Mouse (Mus musculus): ENCODE measurements at regions not wholly inside any gene's neighbourhood (a gene's known extent, or its start where the extent isn't known, plus 50 kb on each side); places are given as distances from the start of the nearest gene placed in this dataset.

DNA sequence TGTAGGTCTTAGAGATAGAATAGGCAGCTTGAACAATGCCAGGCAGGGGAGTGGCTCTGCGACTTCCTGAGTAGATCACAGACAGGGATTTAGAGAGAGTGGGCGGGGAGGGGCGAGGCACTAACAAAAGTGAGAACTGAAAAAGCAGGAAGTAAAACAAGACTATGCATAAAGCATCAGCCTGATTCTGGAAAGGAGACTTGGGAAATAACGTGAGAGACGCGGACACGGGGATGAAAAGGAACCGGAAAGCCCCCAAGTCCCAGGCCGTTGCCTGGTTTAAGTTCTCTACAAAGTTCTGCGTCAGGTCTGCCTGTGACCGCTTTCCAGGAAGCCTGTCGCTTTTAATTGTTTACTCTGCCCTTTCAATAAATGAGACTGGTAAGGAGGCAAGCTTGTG is 86.3 kb downstream of the D16Ertd472e start:
- Histone ChIP-seq H3K9ac (no peak overlapping the region), H3K27ac (no peak overlapping the region), H3K9me3 (replicated peaks) (no peaks in the 10 kb centered on the region), H3K4me1 (no peaks in the 10 kb centered on the region), H3K36me3 (no peaks in the 10 kb centered on the region), H3K4me3 (peak overlapping the region; percentile 26), H3K27me3 (replicated peaks) (no peaks in the 10 kb centered on the region), H3K4me2 (peak overlapping the region; percentile 50)
- WGBS (ENCODE audit: insufficient replicate concordance) = 5% methylated on average over 12 of the region's 12 CpGs
- ATAC-seq = peak; percentile 51; the same call in 1 of the 2 replicates

DNA sequence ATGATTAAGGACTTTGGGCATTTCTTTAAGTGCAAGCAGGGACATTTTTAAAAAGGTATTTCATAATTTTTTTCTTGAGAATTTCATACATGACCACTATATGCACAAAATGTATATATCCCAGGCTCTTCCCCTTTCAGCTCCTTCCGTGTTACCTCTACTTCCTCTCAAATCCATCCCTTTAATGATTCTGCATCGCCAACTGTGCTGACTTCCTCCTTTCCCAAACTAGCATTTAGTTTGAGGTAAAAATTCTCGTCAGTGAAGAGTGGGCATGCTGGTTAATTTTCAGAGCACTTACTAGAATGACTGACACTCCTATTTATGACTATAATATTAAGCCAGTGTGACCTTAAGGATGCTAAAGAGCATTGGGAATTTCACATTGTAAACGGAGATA is 86.9 kb downstream of the D16Ertd472e start:
- 0 out of 2 replicates have a peak overlapping the region, but pooled peaks have one; percentile 50 for H3K4me2 ChIP-seq
- no peak overlapping the region for H3K27ac ChIP-seq
- H3K4me3 ChIP-seq = no peak overlapping the region
- no peak overlapping the region for H3K9ac ChIP-seq
- no peaks in the 10 kb centered on the region for H3K36me3 ChIP-seq
- no peaks in the 10 kb centered on the region for H3K9me3 ChIP-seq (replicated peaks)
- H3K4me1 ChIP-seq = no peaks in the 10 kb centered on the region
- H3K27me3 ChIP-seq (replicated peaks) = no peaks in the 10 kb centered on the region
- 26% methylated on average over 4 of the region's 4 CpGs for WGBS (ENCODE audit: insufficient replicate concordance)
- ATAC-seq = no peak

DNA sequence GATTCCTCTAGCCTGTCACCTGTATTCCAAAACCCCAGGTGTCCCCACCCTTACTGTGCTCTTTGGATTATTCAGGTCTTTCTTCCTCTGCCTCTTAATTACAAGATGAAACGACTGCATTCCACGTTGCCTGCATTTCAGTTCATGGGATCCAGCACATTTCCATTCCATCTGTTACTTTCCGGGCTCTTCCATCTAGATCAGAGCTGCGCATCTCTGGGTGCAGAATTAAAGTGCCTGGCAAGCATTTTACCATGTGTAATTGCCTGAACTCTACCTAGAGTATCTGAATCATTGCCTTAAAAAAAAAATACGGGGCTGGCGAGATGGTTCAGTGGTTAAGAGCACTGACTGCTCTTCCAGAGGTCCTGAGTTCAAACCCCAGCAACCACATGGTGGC is 90.0 kb downstream of the D16Ertd472e start:
- Histone ChIP-seq H3K36me3 (no peaks in the 10 kb centered on the region), H3K27ac (no peak overlapping the region), H3K27me3 (replicated peaks) (no peaks in the 10 kb centered on the region), H3K4me3 (no peak overlapping the region), H3K4me2 (no peak overlapping the region), H3K4me1 (no peaks in the 10 kb centered on the region), H3K9me3 (replicated peaks) (no peaks in the 10 kb centered on the region), H3K9ac (no peak overlapping the region)
- ATAC-seq = no peak
- 71% methylated on average over 6 of the region's 6 CpGs for WGBS (ENCODE audit: insufficient replicate concordance)

DNA sequence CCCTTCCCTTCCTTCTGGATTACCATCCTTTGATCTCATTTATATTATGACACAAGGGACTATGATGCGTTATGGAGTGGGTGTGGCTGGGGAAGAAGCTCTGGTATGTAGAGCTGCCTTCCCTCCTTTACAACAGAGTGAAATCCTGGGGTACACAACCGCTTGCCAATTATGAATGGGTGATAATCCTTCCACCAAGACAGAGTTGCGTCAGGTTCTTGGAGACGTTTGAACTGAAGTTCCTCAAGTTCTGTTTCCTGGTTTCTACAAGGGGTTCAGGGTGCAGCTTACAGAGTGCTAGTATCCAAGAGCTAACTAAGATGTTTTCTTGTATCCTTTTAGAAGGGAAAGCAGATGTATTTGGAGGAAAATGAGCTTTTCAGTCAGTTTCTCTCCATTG is 92.2 kb downstream of the D16Ertd472e start:
- Histone ChIP-seq H3K9ac (no peak overlapping the region), H3K4me3 (no peak overlapping the region), H3K9me3 (replicated peaks) (no peaks in the 10 kb centered on the region), H3K27ac (no peak overlapping the region), H3K36me3 (no peaks in the 10 kb centered on the region), H3K4me1 (no peaks in the 10 kb centered on the region), H3K4me2 (no peak overlapping the region), H3K27me3 (replicated peaks) (no peaks in the 10 kb centered on the region)
- ATAC-seq = no peak
- WGBS (ENCODE audit: insufficient replicate concordance) = 67% methylated on average over 4 of the region's 4 CpGs

DNA sequence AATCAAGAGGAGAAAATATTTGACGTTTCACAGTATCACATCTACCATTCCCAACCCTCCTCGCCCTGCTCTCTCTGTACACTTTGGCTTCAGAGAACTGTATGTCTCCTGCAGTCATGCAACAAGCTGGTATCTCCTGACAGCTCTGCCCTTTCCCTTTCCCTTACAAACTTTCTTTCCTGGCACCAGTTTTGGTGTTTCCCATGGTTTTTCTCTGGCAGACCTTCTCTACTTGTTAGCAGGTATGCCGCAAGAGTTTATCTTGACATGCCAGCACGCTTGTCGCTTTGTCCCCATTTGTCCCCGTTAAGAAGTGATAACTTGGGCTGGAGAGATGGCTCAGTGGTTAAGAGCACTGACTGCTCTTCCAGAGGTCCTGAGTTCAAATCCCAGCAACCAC is 94.9 kb downstream of the D16Ertd472e start:
- H3K4me3 ChIP-seq = no peak overlapping the region
- H3K36me3 ChIP-seq = no peaks in the 10 kb centered on the region
- no peak overlapping the region for H3K9ac ChIP-seq
- no peak for ATAC-seq
- no peaks in the 10 kb centered on the region for H3K9me3 ChIP-seq (replicated peaks)
- no peak overlapping the region for H3K27ac ChIP-seq
- no peak overlapping the region for H3K4me2 ChIP-seq
- no peaks in the 10 kb centered on the region for H3K4me1 ChIP-seq
- H3K27me3 ChIP-seq (replicated peaks) = no peaks in the 10 kb centered on the region
- 70% methylated on average over 6 of the region's 6 CpGs for WGBS (ENCODE audit: insufficient replicate concordance)

DNA sequence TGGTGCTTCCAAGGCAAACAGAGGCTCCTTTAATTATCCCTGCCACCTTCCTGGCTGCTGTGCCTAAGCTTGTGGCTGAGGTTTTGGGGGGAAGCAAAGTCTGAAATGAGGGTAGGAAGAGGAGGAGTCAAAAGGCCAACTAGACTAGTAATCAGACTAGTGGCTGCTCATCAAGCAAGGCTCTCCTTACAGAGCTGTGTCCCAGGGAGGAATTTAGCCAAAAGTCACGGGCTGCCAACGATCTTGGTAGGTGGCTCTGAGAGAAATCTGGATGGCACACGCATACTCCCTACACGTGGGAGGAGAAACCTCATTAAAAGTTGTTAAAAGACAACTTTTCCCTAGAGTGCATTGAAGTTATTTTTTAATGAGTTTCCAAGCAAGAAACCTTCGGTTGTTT is 95.4 kb downstream of the D16Ertd472e start:
- no peaks in the 10 kb centered on the region for H3K9me3 ChIP-seq (replicated peaks)
- H3K27ac ChIP-seq = no peak overlapping the region
- H3K4me2 ChIP-seq = no peak overlapping the region
- H3K27me3 ChIP-seq (replicated peaks) = no peaks in the 10 kb centered on the region
- WGBS (ENCODE audit: insufficient replicate concordance) = 56% methylated on average over 5 of the region's 5 CpGs
- no peak overlapping the region for H3K4me3 ChIP-seq
- no peak overlapping the region for H3K9ac ChIP-seq
- no peaks in the 10 kb centered on the region for H3K36me3 ChIP-seq
- H3K4me1 ChIP-seq = no peaks in the 10 kb centered on the region
- ATAC-seq = no peak

DNA sequence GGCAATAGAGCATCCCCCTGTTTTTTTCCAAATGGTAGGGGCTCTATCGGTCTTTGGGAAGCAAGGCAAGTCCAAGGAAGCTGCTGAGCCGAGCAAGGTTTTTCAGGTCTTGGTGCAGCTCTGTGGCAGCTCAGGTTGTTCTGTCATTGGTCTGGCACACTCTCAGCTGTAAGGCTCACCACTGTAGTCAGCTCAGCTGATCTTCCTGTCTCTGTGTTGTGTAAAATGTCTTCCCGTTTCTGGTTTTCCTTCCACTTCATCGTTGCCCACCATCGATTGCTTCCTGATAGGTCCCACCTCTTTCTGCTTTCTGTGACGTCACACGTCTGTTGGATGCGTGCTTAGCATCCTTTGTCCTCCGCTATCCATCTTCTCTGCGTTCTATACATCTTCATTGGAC is 96.2 kb downstream of the D16Ertd472e start:
- Histone ChIP-seq H3K4me1 (no peaks in the 10 kb centered on the region), H3K27me3 (replicated peaks) (no peaks in the 10 kb centered on the region), H3K4me2 (no peak overlapping the region), H3K9me3 (replicated peaks) (no peaks in the 10 kb centered on the region), H3K27ac (no peak overlapping the region), H3K4me3 (no peak overlapping the region), H3K9ac (no peak overlapping the region), H3K36me3 (no peaks in the 10 kb centered on the region)
- WGBS (ENCODE audit: insufficient replicate concordance) = 68% methylated on average over 10 of the region's 10 CpGs
- no peak for ATAC-seq

DNA sequence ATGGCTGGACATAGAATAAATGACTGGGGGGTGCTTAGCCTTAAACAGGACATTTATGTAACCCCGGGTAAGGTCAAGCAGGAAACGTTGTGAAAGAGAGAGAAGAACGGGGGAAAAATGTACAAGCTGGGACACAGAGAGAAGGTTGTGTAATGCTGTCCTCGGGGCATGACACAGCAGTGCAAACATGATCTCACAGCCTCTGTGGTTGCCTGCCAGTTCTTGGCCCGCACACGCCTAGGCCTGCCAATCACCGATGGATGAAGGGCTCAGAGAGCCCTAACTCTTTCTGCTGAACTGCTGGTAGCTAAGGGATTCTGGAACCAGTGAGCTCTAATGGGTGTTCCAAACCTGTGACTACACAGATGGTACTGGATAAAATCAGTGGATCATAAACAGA is 96.5 kb upstream of the Btg3 start:
- no peak overlapping the region for H3K4me2 ChIP-seq
- WGBS (ENCODE audit: insufficient replicate concordance) = 54% methylated on average over 7 of the region's 7 CpGs
- ATAC-seq = peak; percentile 89
- H3K4me3 ChIP-seq = no peak overlapping the region
- no peaks in the 10 kb centered on the region for H3K36me3 ChIP-seq
- no peak overlapping the region for H3K27ac ChIP-seq
- H3K27me3 ChIP-seq (replicated peaks) = no peaks in the 10 kb centered on the region
- H3K9ac ChIP-seq = no peak overlapping the region
- H3K9me3 ChIP-seq (replicated peaks) = no peaks in the 10 kb centered on the region
- no peaks in the 10 kb centered on the region for H3K4me1 ChIP-seq

DNA sequence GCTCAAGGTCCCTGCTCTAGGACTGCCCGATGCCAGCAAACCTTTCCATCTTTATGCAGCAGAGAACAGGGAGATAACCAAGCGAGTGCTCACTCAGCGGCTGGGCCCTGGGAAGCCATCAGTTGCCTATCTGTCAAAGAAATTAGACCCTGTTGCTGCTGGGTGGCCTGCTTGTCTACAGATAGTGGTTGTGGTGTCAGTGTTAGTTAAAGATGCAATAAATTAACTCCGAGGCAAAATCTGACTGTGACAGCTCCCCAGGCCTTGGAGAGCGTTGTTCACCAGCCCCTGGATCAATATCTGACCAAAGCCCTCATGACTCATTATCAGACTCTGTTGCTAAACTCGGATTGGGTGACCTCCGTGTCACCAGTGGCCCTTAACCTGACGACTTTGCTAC is 83.0 kb upstream of the Btg3 start:
- Histone ChIP-seq H3K27ac (no peak overlapping the region), H3K4me2 (no peak overlapping the region), H3K4me1 (peaks cover 6% of the 10 kb centered on the region; the same call in 1 of the 2 replicates), H3K27me3 (replicated peaks) (no peaks in the 10 kb centered on the region), H3K9ac (no peak overlapping the region), H3K9me3 (replicated peaks) (no peaks in the 10 kb centered on the region), H3K4me3 (no peak overlapping the region), H3K36me3 (no peaks in the 10 kb centered on the region)
- WGBS (ENCODE audit: insufficient replicate concordance) = 42% methylated on average over 8 of the region's 8 CpGs
- ATAC-seq = peak; percentile 49; the same call in 1 of the 2 replicates

DNA sequence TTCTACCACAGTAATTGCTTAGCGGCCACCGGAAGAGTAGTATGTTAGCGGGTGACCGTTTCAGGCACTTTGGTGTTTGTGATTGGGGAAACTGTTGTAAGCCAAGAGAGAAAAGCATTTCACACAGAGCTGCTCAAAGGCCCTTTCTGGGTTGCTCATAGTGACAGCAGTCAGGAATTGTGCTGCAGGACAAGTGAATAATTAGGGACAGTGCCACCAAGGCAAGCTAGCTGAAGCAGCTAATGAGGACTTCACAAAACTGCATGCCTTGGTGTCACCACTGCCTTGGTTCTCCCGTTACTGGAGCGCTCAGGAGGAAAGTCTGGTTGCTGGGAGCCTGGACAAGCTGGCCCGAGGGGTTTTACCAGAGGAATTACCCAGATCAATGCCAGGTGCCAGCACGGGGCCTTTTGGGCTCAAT is 80.7 kb upstream of the Btg3 start:
- H3K4me3 ChIP-seq = no peak overlapping the region
- H3K4me2 ChIP-seq = no peak overlapping the region
- H3K27me3 ChIP-seq (replicated peaks) = no peaks in the 10 kb centered on the region
- no peak overlapping the region for H3K9ac ChIP-seq
- no peak overlapping the region for H3K27ac ChIP-seq
- 82% methylated on average over 8 of the region's 8 CpGs for WGBS (ENCODE audit: insufficient replicate concordance)
- H3K4me1 ChIP-seq = peaks cover 6% of the 10 kb centered on the region; the same call in 1 of the 2 replicates
- no peak for ATAC-seq
- no peaks in the 10 kb centered on the region for H3K9me3 ChIP-seq (replicated peaks)
- H3K36me3 ChIP-seq = no peaks in the 10 kb centered on the region

DNA sequence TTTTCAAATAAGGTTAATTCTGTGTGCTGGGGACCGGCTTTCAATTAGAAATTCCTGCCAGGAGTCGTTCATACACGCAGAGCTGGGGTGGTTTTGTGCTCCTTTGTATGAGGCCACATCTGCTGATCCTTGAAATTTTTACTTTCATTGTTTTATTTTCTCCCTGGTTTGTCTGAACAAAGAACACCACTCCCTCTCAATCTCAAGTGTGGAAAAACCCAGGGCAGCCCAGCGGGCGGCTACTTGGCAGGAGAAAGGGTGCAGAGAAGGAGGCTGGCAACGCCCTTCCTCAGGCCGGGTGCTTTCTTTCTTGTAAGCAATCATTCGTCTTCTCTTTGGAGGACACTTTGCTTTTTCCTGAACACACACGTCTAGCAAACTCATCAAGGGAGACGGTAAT is 79.4 kb upstream of the Btg3 start:
- 75% methylated on average over 10 of the region's 10 CpGs for whole genome bisulfite sequencing (ENCODE audit: insufficient replicate concordance)

DNA sequence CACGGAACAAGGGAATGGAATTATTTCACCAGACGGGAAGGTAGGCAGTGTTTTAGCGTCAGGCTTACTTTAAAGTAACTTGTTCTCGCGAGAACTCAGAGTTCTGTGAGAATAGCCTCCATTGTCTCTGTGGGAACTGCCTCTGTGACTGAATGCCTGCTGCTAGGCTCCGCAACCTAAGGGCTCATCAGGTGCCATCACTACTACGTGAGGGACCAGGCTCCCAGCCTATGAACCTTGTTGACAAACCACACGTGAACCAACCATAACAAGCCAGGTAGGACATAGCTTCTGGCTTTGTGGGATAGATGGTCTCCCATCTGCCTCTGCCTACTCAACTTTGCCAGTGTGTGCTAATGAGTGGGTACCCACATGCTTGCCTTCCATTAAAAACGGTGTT is 77.5 kb upstream of the Btg3 start:
- H3K27me3 ChIP-seq (replicated peaks) = no peaks in the 10 kb centered on the region
- no peak for ATAC-seq
- no peak overlapping the region for H3K4me3 ChIP-seq
- H3K9ac ChIP-seq = no peak overlapping the region
- H3K27ac ChIP-seq = no peak overlapping the region
- no peaks in the 10 kb centered on the region for H3K36me3 ChIP-seq
- 76% methylated on average over 9 of the region's 9 CpGs for WGBS (ENCODE audit: insufficient replicate concordance)
- 0 out of 2 replicates have a peak, but pooled peaks cover under 1% of the 10 kb centered on the region for H3K4me1 ChIP-seq
- no peak overlapping the region for H3K4me2 ChIP-seq
- no peaks in the 10 kb centered on the region for H3K9me3 ChIP-seq (replicated peaks)

More for the DNA sequence above, 79.4 kb upstream of the Btg3 start:
- no peak overlapping the region for H3K4me3 ChIP-seq
- H3K9ac ChIP-seq = no peak overlapping the region
- no peak for ATAC-seq
- H3K4me2 ChIP-seq = no peak overlapping the region
- peaks cover 6% of the 10 kb centered on the region; the same call in 1 of the 2 replicates for H3K4me1 ChIP-seq
- no peaks in the 10 kb centered on the region for H3K27me3 ChIP-seq (replicated peaks)
- no peaks in the 10 kb centered on the region for H3K36me3 ChIP-seq
- H3K9me3 ChIP-seq (replicated peaks) = no peaks in the 10 kb centered on the region
- no peak overlapping the region for H3K27ac ChIP-seq

DNA sequence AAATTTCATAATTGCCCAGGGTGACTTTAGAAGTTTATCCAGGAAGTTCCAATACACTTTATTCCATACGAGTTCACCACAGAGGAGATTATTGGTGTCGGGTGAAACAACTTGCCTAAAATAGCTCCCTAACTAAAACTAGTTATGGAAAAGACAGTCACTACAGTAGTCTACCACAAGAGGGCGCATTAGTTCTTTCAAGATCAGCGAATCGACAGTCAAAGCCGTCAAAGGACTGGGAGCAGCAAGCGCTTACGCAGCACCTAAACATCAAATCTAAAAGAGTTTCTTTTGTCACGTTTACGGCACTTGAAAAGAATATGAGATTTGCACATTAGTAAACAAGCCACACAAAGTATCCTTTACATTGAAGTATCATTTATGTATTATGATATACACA is 75.3 kb upstream of the Btg3 start:
- H3K4me2 ChIP-seq = no peak overlapping the region
- ATAC-seq = no peak
- H3K36me3 ChIP-seq = no peaks in the 10 kb centered on the region
- WGBS (ENCODE audit: insufficient replicate concordance) = 11% methylated on average over 10 of the region's 10 CpGs
- no peak overlapping the region for H3K27ac ChIP-seq
- H3K9ac ChIP-seq = no peak overlapping the region
- H3K9me3 ChIP-seq (replicated peaks) = peaks cover 3% of the 10 kb centered on the region
- no peak overlapping the region for H3K4me3 ChIP-seq
- no peaks in the 10 kb centered on the region for H3K27me3 ChIP-seq (replicated peaks)
- H3K4me1 ChIP-seq = no peaks in the 10 kb centered on the region
